Mouse (Mus musculus) MEL (cell line): Measurements from ENCODE around the gene Map1s.

Experiments
- E2F4 ChIP-seq: IDR thresholded peaks from 2 replicates; pipeline ENCODE4 v1.6.1; 2011; ENCODE audit warnings: low read depth, low read length, improper control_type of control experiment, borderline replicate concordance
- EP300 ChIP-seq, 2 experiments: IDR thresholded peaks; 2 replicates each; pipeline ENCODE4 v1.6.1; 2011; ENCODE audit warnings: improper control_type of control experiment in 2 of 2, low read length in 2 of 2, low read depth in 1 of 2, mild to moderate bottlenecking in 1 of 2
- MAZ ChIP-seq: IDR thresholded peaks from 2 replicates; pipeline ENCODE4 v1.6.1; 2012; ENCODE audit warnings: low read depth, mild to moderate bottlenecking, inconsistent platforms, low read length, improper control_type of control experiment
- NELFE ChIP-seq: IDR thresholded peaks from 2 replicates; pipeline ENCODE4 v1.6.1; 2011; ENCODE audit warnings: low read depth, low read length, improper control_type of control experiment
- ZNF384 ChIP-seq: IDR thresholded peaks from 2 replicates; pipeline ENCODE4 v1.6.1; 2012; ENCODE audit warnings: low read depth, mild to moderate bottlenecking, inconsistent platforms, low read length, improper control_type of control experiment

GRCm38 (mm10) chr8:70869199-70869571 is 36.5 kb upstream of the Map1s start:
- TF ChIP-seq NELFE (no peak), MAZ (no peak), ZNF384 (no peak), E2F4 (no peak), EP300 (IDR thresholded peaks at IDR 0.05; ENCODE audit: low read depth in 1 of 2, low read length in 2 of 2) (no peak)
